Mouse (Mus musculus) cortical plate, adult 2 months (tissue): ENCODE results near the gene Grin2b. TPM values are rescaled to one million over a fixed set of nuclear protein-coding genes. Genes with fewer than 3 reads are reported as not detected.
A peak's percentile ranks its signal among the peaks of the same experiment; 100 is the strongest.

Experiments used
- H3K27ac ChIP-seq: fragments of 200-500 bp; 2 replicates; pipeline ENCODE4 v1.5.1; 2012; ENCODE audit warnings: low read length, control low read depth, inconsistent platforms; ENCODE audit not compliant: insufficient read depth
- H3K4me1 ChIP-seq: fragments of 200-500 bp; 2 replicates; pipeline ENCODE4 v1.6.1; 2011; ENCODE audit warnings: low read length; ENCODE audit not compliant: control insufficient read depth, insufficient read depth
- H3K4me3 ChIP-seq: fragments of 200-500 bp; 2 replicates; pipeline ENCODE4 v1.5.1; 2011; ENCODE audit warnings: mild to moderate bottlenecking, low read length, control low read depth; ENCODE audit not compliant: insufficient read depth
- CTCF ChIP-seq: fragments of 200-500 bp; IDR thresholded peaks from 2 replicates; pipeline ENCODE4 v1.5.1; 2011; ENCODE audit warnings: mild to moderate bottlenecking, control low read depth, low read length; ENCODE audit not compliant: insufficient read depth; ENCODE audit errors: extremely low read depth
- POLR2A ChIP-seq: fragments of 200-500 bp; IDR thresholded peaks from 2 replicates; pipeline ENCODE4 v1.6.1; 2011; ENCODE audit warnings: mild to moderate bottlenecking, low read length, control low read depth; ENCODE audit not compliant: insufficient read depth; ENCODE audit errors: extremely low read depth
- polyA plus RNA-seq: library from polyadenylated mRNA; depleted of rRNA; stranded (reverse); fragments of >200 nt; gene quantifications from 2 replicates; pipeline ENCODE4 v1.2.3, GENCODE M21; 2012

The Grin2b gene
- polyA plus RNA-seq, 1 experiment: 44.7 TPM

DNA sequence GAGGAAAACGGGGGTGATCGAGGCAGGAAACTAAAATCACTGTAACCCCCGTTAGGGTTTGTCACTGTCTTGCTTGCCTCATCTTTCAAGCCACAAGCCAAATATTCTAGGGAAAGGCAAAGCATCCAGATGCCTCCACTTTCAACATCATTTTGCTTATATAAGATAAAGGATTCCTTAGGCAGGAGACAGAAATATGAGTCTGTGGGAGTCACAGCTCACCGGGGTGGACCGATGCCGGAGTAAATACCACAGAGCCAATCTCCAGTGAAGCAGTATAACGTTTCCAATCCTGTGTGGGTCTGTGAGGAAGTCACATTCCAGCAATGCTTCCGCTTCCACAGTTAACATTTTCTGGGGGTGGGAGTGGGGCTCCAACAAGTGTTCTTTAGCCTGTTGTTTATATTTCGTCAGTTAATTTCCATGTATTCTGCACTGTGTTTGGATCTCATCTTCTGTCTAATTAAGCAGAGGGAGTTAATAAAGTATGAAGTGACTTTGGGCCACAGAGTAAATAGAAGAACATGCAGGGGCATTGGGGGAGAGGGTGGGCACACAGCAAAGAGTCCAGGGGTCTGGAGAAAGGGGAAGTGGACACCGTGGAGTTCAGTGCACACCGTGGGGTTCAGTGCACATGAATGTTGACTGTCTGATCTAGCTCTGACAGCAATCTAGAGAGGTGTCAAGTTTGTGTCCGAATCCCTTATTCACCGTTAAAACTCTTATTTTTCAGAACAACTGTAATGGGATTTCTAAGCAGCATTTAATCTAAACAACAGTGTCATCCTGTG is 374.9 kb downstream of the Grin2b start:
- H3K27ac ChIP-seq: peak overlapping the region; percentile 70
- TF ChIP-seq POLR2A: no peak
- TF ChIP-seq CTCF: no peak
- peaks cover 11% of the 10 kb centered on the region for H3K4me1 ChIP-seq
- no peak overlapping the region for H3K4me3 ChIP-seq

DNA sequence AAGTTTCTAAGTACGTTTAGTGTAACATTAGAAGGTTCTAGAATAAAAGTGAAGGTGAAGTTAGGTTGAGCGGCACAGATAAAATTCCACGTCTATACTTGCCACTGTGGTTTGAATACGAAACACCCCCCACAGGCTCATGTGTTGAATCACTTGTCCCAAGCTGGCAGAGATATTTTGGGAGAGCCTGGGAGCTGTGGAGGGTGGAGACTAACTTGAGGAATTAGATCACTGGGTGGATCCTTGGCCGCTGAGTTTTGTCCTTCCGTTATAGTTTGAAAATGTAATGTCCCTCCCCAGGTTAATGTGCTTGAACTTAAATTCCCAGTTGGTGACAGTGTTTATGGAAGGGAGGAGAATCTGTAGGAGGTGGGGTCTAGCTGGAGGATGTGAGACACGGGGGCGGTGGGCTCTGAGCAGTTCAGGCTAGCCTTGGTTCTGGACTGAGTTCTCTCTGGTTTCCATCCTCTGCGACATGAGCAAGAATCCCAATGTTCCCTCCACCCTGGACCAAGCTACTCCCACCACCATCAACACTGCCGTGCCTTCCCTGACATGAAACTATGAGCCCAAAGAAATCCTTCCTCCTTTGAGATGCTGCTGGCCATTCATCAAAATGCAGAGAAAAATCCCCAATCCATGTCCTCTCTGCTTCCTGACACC is 375.8 kb downstream of the Grin2b start:
- Histone ChIP-seq H3K27ac (peak overlapping the region; percentile 70), H3K4me3 (no peak overlapping the region), H3K4me1 (peaks cover 12% of the 10 kb centered on the region)
- TF ChIP-seq POLR2A (no peak), CTCF (no peak)

DNA sequence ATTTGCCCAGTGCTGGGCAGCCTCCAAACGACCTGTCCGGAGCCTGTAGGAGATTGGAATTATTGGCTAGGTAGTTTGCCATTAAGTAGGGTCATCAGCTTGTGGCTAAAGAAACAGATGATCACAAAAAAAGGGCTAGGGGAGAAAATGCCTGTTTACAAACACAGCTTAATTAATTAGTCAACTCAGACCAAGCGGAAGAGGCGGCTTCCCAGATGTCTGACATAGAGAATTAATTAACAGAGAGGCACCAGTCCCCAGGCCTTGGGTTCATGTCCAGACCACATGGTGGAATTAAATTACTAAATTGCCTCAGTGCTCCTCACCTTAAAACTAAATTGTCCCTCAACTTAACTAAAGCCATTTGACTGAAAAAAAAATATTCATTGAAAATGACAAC is 376.4 kb downstream of the Grin2b start:
- Histone ChIP-seq H3K4me3 (no peak overlapping the region), H3K4me1 (peaks cover 13% of the 10 kb centered on the region), H3K27ac (peak overlapping the region; percentile 67; the same call in 1 of the 2 replicates)
- TF ChIP-seq POLR2A (no peak), CTCF (no peak)

DNA sequence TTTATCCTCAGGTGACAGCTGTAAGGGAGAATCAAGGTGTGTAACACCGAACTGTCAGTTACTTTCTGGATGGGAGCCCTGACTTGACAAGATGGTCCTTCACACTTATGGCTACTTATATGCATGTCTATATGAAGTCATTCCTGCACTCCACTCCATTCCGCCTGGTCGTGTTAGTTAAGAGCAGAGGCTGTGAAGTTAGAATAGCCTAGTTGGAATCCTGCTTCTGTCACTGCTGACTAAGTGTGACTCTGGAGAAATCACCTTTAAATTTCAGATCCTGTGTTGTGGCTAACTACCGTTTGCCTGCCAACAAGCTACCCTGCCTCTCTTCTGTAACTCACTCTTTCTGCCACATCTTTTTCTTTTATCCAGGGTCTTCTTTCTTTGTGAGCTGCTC is 381.9 kb downstream of the Grin2b start:
- H3K4me1 ChIP-seq: peaks cover 17% of the 10 kb centered on the region
- no peak overlapping the region for H3K27ac ChIP-seq
- TF ChIP-seq CTCF: no peak
- no peak for TF ChIP-seq POLR2A
- H3K4me3 ChIP-seq: no peak overlapping the region

DNA sequence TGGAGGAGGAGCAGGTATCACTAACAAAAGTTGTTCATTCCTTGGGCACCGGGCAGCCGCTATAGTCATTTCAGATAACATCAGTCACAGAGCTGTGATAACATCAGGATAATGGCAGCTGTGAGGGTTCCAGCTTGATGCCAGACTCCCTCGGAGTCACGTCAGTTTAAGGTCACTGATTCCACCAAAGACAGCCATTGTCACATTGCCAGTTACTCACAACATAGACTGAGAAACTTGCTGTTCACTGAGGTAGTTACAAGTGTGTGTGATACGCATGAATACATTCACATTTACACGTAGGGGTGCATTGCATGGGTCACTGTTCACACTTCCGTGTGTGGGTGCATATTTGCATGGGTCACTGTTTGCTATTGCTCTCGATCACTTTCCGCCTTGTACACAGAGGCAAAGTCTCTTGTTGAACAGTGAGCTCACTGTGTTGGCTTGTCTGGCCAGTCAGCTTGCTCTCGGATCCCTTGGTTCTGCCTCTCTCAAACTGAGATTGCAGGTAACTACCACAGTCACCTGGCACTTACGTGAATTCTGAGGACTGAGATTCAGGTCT is 383.6 kb downstream of the Grin2b start:
- Histone ChIP-seq H3K4me3 (no peak overlapping the region), H3K27ac (no peak overlapping the region), H3K4me1 (peaks cover 19% of the 10 kb centered on the region)
- no peak for TF ChIP-seq POLR2A
- TF ChIP-seq CTCF: no peak

DNA sequence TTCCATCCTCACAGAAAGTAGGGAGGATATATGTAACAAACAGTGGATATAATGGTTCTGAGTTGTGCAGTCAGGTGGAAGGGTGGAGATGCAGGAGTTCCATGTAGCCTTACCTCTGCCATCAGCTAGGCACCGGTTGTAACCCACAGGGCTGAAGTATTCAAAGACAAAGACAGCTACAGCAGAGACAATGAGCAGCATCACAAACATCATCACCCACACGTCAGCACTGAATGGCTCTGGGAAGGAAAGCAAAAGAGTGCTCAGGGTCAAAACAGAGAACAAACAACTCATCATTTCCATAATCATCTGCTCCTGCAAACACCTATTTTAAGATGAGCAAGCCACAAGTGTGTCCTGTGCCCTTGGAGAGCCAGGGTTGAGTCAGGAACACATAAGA is 398.6 kb downstream of the Grin2b start:
- Histone ChIP-seq H3K4me3 (no peak overlapping the region), H3K4me1 (no peaks in the 10 kb centered on the region), H3K27ac (no peak overlapping the region)
- TF ChIP-seq CTCF: no peak
- no peak for TF ChIP-seq POLR2A

DNA sequence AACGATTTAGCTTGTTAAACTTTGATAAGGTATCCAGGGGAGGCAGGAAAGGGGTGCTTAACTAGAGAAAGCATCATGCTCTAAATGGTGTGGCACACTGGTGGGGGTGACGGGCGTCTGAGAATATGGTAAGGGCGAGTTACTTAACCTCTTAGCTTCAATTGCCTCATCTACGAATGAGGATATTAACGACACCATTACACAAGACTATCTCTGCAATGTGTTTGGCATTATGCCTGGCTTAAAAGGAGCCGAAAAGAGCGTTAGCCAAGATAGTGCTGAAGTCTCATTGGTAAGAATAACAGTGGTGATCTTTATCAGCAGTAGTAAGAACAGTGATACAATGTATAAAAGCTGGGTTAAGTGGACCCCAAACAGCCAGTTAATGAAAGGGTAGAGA is 405.7 kb downstream of the Grin2b start:
- TF ChIP-seq CTCF: no peak
- no peak for TF ChIP-seq POLR2A
- no peak overlapping the region for H3K4me3 ChIP-seq
- H3K4me1 ChIP-seq: peaks cover 1% of the 10 kb centered on the region
- no peak overlapping the region for H3K27ac ChIP-seq

DNA sequence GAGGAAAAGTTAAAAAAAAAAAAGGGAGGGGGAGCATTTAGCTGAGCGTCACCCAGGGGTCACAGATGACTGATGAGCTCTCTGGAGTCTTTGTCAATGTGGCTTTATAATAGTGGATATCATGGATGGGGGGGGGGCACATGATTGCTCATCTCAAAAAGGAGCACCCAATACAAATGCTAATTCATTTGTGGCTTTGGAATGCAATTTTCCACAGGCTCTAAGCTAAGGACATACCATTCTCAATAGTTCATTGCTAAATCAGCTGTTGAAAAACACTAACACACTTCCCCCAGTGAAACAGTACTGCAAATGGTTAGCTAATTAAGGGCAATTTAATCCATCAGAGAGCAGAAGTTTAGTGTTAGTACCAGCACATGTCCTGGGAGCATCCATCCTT is 414.6 kb downstream of the Grin2b start:
- peaks cover 6% of the 10 kb centered on the region for H3K4me1 ChIP-seq
- no peak overlapping the region for H3K4me3 ChIP-seq
- H3K27ac ChIP-seq: no peak overlapping the region
- no peak for TF ChIP-seq POLR2A
- no peak for TF ChIP-seq CTCF

DNA sequence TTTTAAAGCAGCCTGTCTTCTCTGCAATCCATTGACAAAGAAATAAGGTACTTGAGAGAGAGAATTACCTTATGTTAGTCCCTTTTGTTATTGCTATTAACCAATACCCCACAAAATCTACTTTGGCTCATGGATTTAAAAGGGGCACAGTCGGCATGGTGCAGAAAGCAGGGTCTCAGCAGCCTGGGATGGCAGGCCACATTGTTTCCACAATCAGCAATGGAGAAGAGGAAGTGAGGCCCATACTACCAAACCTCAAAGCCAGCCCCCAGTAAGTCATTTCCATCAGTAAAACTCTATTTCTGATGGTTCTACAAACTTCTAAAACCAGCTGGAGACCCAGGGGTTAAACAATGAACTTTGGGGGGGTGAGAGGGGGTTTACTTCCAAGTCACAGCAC is 417.2 kb downstream of the Grin2b start:
- Histone ChIP-seq H3K4me3 (no peak overlapping the region), H3K27ac (no peak overlapping the region), H3K4me1 (peaks cover 6% of the 10 kb centered on the region)
- TF ChIP-seq POLR2A: no peak
- TF ChIP-seq CTCF: no peak
